Mouse (Mus musculus): ENCODE data around the gene Rin2.
A peak's percentile ranks its signal among the peaks of the same experiment; 100 is the strongest.

The Rin2 gene

DNA sequence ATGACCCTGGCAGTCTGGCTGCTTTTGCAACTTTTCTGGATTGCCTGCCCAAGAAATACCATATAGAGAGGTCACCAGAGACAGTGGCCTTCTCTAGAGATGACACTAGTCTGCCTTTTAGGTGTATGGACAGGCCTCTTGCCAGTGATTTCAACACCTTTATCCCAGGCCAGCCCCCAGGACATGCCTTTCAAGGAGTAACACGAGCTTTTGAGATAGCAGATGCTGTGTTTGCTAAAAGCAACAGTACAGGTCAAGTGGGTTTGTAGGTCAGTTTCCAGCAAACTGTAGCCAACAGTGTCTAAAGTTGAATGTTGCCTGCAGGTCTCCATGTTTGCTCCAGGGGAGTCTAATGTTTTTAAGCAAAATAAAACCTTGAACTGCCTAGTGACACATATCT is 118.7 kb downstream of the Rin2 start:
- no peak for DNase-seq

DNA sequence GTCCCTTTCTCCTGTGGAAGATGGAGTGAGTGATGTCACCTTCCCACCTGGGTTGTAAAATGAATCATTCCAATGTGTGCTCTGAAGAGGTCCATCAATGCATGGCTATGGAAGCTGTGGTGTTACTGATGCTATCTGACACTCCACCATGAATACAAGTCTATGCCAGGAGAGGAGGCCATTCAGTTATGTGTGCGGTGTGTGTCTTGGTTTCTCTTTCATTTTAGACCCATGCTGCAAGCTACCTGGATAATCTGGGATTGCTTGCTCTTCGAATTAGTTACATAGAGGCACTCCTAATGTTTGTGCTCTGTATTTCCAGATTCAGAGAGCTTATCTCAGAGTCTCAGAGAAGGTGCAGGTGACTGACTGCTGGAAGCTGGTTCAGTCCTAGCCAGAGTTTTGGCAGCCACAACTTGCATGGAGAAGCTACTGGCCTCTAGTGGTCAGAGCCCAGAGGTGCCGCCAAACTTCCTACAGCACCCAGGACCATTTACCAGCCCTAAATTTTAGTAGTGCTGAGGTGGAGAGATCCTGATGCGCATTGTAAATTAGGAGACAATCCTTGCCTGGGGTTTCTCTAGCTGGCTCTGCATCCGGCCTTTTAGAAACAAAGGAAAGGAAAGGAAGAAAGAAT is 119.4 kb downstream of the Rin2 start:
- peak in 1 of 2 experiments; percentile 82 for DNase-seq

DNA sequence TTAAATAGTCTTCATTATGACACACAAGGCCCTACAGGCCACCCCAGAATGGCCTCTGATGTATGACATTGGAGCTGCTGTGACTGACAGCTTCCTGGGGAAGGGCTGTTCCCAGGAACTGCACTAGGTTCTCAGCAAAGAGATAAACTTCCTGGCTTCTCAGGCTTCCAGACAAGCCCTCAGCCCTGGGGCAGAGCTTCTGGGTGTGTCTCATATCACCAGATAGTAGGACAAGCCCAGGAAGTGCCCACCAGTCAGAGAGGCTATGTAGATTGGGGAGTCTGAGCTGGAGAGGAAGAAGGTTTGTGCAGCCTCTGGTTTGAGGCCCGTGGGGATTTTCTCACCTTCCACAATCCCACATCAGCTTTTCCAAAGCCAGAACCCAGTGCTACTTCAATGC is 122.8 kb downstream of the Rin2 start:
- peak in 1 of 2 experiments; percentile 51 for DNase-seq

DNA sequence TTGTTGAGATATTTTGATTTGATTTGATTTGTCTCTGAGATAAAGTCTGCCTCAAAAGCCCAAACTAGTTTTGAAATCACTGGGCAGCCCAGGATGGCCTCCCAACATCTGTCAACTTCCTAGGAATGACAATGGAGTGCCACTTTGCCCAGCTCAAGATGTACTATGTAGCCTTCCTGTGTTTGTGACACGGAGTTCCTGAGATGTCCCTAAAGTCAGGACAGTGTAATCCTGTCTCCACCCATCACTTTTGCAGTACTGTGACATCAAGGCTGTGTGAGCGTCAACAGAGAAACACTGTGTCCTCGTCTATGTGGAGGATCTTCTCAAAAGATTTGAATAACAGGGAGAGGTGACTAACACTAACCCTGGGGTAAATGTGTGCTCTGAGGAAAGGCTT is 123.9 kb downstream of the Rin2 start:
- DNase-seq: no peak

DNA sequence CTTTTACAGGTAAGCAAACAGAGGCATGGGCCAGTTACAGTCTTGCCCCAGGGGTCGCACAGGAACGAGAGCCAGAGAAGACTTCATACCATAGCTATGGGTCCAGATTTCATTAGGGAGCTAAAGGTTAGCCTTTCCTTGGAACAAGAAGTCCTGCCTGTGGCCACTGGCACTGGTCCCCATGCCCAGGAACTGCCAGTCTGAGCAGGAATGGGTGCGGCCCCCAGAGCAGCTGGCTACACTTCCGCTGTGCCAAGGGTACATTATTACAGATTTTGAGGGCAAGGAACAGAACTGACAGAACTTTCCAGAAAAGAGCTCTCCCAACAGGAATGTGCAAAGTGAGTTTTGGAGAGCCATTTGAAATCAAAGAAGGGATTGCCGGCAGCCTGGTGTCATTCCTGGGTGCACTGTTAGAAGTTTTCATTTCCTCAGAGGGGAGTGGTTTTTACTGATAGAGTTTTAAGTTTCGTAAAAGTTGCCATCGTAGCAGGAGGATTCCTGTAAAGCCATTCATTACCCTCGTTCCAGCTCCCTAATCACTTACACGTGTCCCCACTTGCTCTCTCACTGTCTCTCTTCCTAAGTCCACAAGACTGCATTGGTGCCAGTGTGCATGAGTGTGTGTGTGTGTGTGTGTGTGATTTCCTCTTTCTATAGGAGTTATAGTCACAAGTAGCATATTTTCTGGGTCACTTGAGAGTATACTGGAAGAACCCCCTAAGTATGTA is 126.5 kb downstream of the Rin2 start:
- peak; percentile 59 to 65 for DNase-seq

DNA sequence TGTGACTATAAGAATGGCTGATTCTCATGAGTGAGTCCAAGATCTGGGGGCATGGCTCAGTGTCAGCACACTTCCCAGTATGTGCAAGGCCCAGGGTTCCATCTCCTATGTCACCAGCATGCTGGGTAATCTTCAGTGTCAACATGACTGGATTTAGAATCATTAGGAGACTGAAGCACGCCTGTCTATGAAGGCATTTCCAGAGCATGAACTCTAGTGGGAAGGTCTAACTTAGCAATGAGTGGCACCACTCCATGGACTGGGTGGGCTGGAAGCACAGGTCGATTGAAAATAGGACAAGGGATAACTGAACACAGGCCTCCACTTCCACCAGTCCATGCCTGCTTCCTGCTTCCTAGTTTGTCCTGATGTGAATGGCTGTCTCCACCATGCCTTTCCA is 127.6 kb downstream of the Rin2 start:
- no peak for DNase-seq

DNA sequence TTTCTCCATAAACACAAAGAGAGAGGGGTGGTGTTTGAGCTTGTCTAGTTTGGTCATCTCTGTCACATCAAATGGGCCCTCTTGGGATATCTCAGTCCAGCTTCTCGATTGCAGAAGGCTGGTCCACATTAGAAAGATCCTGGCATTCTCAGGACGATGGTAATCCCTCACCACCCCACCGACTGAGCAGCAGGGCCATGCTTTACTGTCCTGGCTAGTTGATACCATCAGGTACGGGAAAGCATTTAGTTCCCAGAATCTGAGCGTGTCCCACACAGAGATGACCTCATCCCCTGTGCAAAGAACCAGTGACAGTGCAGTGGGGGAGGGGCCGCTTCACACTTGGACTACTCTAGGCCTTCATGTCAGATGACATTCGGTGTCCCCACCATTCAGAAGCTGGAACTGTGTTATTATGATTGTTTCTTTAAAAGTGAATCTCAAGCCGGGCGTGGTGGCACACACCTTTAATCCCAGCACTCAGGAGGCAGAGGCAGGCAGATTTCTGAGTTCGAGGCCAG is 128.9 kb downstream of the Rin2 start:
- no peak for DNase-seq

DNA sequence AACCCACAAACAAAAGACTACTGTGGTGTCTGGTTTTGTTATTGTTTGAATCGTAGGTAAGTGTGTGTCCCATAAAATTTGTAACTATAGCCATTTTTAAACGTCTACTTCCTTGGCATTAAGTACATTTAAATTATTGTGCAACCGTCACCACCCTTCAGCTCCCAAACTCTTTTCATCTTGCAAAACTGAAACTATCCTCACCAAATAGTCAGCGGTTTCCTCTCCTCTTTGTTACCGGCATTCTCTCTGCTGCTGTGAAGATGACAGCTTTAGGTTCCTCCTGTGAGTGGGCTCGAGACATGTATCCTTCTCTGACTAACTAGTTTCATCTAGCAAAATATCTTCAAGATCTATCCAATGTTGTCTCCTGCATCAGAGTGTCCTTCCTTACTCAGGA is 129.5 kb downstream of the Rin2 start:
- DNase-seq: no peak

DNA sequence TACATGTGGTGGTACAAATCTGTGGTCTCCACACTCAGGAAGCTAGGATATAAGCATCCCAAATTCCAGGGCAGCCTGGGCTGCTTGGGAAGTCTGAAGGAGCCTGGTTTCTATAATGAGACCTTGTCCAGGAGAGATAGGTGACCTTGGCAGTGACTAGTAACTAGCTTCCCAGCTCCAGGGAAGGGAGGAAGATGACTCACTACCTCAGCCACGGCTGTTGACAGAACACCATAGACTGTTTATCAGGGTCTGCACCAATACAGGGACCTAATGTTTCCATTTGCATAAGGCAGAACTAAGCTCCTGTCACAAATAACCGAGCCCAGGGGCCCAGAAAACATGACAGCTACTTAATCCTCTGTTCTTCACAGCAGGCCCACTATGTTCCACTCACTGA is 132.3 kb downstream of the Rin2 start:
- DNase-seq: no peak

DNA sequence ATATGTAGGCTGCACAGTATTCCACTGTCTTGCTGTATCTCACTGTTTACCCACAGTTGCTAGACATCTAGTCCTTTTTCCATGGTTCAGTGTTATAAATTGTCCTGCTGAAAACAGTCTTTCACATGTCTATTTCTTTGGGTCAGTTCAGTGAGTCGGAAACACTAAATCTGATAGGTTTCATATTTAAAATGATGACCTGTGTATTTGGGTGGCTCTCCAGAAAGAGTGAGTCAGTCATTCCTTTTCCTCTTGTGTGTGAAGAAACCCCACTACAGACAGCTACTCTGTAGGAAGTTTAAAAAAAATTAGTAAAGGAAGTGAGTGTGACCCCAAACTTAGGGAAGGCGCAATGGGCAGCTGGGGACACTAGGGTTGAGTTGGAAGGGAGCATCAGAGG is 133.2 kb downstream of the Rin2 start:
- DNase-seq: no peak

DNA sequence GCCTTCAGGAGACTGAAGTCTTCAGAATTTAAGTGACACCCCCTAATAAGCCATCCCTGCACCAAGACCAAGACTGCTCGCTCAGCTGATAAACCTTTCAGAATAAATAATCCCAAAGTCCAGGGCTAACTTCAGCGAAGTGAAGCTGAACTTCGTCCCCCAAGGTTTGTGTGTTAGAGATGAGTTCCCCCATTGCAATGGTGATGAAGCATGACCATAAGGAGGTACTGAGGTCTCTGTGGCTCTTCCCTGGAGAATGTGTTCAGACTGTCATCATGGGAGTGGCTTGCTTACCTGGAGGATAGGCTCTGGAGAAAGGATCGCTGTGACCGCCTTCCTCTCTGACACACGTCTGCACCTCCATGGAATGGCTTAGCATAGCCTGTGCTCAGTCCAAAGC is 133.7 kb downstream of the Rin2 start:
- peak in 1 of 2 experiments; percentile 53 for DNase-seq

DNA sequence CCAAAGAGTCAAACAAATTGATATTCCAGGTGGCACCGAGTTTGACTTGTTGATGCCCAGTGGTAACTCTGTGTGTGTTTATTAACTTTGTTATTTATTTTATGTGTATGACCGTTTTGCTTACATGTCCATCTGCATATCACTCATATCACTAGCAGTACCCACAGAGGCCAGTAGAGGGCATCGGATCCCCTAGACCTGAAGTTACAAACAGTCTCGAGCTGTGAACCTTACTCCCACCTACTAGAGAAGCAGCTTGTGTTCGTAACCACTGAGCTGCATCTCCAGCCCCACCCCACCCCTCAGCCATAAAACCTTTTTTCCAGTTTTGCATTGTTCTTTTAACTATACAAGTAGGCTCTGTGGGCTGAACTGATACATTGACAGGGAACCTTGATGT is 135.7 kb downstream of the Rin2 start:
- DNase-seq: peak in 1 of 2 experiments; percentile 54

DNA sequence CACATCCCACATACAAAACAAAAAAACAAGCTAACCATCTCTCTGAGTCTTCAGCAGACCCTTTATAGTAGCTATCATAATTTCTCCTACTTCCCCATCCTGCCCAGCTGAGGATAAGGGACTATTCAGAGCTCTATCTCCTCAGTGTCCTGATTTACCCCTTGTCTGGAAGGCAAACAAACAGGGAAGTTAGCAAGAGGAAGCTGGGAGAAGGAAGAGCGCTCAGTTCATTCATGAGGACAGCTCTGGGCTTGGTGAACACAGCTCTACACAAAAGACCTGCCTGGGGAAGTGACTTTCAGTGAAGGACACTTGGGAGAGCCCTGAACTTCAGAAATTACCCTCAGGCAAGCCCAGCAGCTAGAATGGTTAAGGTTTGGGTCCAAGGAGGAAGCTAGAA is 137.8 kb downstream of the Rin2 start:
- no peak for DNase-seq

DNA sequence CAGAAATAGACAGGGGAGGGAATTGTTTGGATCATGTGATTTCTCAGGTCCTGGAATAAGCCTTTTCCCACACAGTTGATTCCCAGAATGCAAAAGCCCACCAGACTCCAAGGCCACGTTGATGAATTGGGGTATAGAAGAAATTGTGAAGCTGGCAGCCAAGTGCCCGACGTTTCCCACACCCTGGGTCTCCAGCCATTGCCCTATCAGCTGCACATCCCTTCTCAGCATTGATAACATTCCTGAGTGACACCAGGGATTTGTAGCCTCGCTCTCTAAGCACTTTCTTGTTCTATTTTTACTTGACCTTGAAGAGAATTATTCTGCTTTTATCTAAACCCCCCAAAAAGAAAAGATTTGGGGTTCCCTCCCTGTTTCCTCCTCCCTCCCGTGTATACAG is 142.2 kb downstream of the Rin2 start:
- no peak for DNase-seq

DNA sequence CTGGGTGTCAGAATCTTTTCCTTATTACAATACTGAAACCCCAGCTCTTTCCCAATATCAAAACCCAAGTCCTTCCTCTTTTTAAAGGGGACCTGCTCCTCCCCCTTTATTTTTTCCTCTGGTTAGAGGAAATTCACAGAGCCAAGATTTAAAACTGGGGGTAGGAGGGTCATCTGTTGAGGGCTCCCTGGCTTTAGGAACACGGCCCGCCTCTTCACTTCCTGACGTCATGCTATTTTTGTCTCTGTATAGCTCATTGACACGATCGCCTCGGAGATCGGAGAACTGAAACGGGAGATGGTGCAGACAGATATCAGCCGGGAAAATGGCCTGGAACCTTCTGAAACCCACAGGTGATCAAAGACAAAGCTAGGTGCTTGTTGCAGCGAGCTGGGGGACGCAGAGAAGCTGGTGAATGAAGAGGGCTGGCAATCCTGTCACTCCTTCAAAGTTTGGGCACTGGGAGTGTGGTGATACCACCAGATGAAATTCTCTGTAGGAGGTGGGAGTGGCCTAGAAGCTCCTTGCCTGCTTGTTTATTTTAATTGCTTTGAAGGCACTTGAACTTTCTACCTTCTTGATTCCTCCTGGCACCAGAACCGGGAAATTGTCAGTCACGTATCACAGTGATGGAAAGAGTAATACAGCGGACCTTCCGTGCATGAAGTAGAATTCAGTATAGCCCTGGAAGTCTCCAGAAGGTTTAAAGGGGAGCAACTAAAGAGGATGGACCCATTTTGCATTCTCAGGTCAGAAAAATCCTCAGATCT is 147.2 kb downstream of the Rin2 start:
- DNase-seq: peak; percentile 48 to 60

DNA sequence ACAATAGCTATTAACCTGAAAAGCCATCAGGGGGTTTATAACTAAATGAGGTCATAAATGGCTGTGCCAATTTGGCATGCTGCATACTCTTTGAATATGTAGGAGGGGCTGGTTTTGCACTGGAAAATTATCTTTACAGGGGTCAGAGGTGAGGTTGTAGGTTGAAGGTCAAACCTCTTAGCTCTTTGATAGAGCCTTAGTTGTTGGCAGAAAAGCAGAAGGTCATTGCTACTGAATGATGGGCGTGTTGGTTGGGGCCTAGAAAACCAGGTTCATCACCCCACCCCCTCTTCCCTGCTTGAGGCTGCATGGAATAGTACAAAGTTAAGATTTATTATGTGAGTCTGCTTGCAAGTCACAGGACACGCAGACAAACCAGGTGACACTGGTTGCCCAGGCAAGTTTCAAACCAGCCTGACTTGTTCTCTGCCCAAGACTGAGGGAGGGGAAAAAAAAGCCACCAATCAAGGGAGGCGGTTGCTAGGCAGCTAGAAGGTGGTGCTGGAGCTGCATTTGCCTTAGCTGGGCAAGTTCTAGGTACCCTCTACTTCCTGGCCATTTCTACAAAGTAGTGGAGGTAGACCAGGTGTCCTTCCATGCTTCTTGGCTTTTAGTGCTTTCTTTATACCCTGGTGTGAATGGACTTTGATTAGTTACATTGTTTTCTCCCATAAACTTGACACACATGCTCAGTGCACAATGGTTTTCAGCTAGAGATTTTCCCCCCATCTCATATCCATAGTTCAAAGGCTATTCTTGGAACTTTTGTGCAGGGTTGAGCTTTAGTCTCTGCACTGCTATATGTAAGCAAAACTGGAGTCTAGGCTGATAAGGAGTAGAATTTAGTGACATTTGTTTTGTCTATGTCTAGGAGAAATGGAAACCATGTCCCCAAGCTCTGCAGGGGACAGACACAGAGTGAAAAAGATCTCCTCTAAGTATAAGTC is 148.0 kb downstream of the Rin2 start:
- peak; percentile 73 to 88 for DNase-seq

DNA sequence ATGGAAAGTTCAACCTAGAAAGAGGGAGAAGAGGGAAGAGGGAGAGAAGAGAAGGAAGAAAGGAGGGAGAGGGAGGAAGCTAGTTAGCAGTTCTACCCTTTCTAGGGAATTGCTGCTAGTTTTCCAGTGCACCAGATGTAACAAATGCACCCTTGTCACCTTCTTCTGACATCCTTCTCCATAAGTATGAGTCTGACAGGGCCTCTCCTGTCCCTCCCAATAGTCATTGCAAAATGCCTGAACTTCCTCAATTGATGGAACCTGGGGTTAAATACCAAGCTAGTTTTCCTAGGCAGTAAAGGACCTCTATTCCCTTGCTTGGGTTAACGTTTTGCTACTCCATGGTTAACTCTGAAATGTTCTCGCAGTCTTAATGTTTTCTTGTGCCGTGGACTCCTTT is 149.7 kb downstream of the Rin2 start:
- DNase-seq: no peak

DNA sequence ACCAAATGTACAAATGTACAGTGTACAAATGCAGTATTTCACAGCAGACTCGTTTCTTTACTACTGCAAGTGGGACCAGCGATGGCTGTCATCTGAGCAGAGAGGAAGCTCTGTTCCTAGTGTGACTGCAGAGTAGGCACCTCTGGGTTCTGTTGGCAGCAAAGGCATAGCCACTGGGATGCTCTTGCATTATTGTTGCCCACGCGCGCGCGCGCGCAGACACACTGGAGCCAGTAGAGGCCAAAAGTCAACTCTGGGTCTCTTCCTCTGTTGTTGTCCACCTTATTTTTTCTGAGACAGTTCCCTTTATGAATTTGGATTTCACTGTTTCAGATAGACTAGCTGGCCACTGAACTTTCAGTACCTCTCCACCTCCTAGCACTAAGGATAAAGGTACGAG is 150.2 kb downstream of the Rin2 start:
- DNase-seq: no peak

DNA sequence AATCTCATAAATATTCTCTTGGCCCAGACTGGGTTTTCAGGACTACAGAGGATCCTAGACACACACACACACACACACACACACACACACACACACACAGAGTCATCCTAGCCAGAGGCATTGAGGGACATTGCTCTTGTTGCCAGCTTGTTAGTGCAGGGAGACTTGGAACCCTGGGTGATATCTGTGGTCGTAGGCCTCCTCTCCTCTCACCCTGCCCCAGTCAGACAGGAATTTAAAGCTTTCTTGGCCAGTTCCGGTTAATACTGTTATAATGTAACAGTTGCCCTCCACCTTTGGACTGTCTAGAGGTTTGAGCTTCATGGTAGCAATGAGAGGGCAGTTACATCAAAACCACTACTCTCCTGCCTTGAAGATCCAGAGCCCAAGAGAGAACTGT is 152.9 kb downstream of the Rin2 start:
- peak; percentile 73 to 87 for DNase-seq

DNA sequence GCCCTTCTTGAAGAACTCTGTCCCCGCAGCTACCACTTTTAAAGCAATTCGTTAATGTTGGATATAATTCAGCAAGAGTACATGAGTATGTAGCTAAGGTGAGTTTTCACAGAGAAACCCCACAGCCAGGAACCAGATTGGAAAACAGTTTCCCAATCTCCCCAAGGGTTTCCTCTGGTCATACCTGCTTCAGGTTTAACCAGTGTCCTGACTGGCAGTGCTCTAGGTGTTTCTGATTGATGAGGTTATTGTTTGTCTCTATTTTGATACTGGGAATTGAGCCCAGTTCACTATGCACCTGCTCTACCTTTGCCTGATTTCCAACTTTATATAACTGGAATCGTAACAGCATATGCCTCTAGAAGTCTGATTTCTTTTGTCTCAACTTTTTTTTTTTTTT is 153.6 kb downstream of the Rin2 start:
- DNase-seq: no peak

DNA sequence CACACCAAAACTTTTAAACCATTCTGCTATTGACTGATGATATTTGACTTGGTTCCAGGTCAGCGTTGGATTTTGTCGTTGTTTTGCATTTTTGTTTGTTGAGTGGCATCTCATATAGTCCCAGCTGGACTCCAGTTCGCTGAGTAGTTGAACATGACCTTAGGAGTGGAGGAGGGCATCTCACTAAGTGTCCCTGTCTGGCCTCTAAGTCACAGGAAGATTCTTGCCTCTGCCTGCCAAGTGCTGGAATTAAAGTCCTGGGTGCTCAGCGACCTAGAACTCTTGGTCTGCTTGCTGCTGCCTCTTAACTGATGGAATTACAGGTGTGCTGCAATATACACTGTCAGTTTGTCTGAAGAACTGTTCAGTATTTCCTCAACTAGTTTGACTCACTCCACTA is 154.2 kb downstream of the Rin2 start:
- peak; percentile 55 to 74 for DNase-seq

DNA sequence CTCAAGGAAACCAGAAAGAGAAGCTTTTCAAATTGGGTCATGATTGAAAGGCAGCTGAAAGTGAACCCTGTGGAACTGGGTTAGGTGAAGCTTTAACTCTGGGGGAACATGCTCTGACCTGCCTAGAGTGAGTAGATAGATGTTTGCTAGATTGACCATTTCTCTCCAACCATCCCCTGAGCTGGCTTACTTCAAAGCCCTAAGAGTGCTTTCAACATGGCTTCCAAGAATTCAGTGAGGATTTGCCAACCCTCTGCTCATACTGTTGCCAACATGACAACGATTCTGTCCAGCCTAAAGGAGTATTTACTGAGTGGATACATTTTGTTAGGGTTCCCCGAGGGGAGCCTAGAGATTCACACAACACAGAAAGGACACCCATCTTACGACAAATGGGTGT is 155.4 kb downstream of the Rin2 start:
- no peak for DNase-seq

All from kidney, adult 8-10 months (tissue).